Mouse (Mus musculus): ENCODE data around the gene Sspo. TPM values are rescaled to one million over a fixed set of nuclear protein-coding genes. Genes with fewer than 3 reads are reported as not detected.

The Sspo gene
- polyA plus RNA-seq (2015; fragmentation: Nextera tagmentation; extraction: Ambion mirVana) = 0.29 and 0.44 TPM in 2 replicates

DNA sequence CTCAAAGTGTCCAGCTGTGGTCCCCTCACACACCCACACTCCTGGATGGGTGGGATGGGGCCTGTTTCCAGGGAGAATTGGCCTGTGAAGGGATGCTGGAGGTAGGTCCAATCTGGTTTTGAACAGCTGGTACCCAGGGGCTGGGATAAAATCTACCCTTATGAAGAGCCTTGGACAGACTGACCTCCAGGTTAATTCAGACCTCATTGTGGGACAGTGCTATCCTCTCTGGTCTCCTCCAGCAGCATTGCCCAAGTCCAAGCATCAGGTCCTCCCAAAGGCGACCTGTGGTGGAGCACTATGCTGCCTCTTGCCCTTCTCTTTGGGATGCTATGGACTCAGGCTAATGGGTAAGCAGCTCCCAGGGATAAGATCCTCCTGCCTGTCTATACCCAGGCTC lies at the start of gene Sspo:
Sspo (plus strand) TSS at position 301 of the 400 bp plus-strand sequence.
- peaks cover 20% of the 10 kb centered on the region for H3K4me1 ChIP-seq
- H3K36me3 ChIP-seq = no peaks in the 10 kb centered on the region
- H3K27me3 ChIP-seq = no peaks in the 10 kb centered on the region
- H3K4me3 ChIP-seq = no peak within 1 kb of the TSS
- H3K9ac ChIP-seq = no peak within 1 kb of the TSS; the same call in 1 of the 2 replicates
- no peak within 1 kb of the TSS for H3K4me2 ChIP-seq
- WGBS = 87% methylated on average over 1 of the region's 1 CpGs
- H3K9me3 ChIP-seq = no peaks in the 10 kb centered on the region
- H3K27ac ChIP-seq = peak within 1 kb of the TSS; percentile 4; the same call in 1 of the 2 replicates
- ATAC-seq (ENCODE audit: borderline replicate concordance, extremely low read depth, low FRiP score, low TSS enrichment) = no peak

DNA sequence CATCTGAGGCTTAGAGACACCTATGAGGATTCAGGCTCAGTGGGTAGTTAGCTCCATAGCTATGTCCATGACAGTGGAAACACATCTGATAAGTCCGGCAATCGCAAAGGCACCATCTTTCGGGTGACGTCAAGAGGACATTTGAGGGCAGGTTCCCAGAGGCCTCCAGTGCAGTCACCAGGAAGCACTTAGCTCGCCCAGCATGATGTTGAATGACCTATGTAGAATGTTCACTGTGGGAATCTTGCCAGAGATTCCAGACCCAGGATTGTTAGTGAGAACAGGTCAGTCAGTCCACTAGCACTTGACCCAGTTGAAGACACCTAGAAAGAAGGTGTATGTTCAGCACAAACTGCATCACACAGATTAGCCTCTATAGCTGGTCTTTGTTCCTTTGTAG lies 48.1 kb upstream of the Sspo start:
- Histone ChIP-seq H3K4me2 (no peak overlapping the region), H3K9me3 (no peaks in the 10 kb centered on the region), H3K27me3 (no peaks in the 10 kb centered on the region), H3K4me3 (no peak overlapping the region), H3K9ac (no peak overlapping the region), H3K27ac (no peak overlapping the region), H3K36me3 (peaks cover 13% of the 10 kb centered on the region; the same call in 1 of the 2 replicates), H3K4me1 (peaks cover 16% of the 10 kb centered on the region)
- ATAC-seq (ENCODE audit: borderline replicate concordance, extremely low read depth, low FRiP score, low TSS enrichment) = no peak
- WGBS = 92% methylated on average over 5 of the region's 5 CpGs

DNA sequence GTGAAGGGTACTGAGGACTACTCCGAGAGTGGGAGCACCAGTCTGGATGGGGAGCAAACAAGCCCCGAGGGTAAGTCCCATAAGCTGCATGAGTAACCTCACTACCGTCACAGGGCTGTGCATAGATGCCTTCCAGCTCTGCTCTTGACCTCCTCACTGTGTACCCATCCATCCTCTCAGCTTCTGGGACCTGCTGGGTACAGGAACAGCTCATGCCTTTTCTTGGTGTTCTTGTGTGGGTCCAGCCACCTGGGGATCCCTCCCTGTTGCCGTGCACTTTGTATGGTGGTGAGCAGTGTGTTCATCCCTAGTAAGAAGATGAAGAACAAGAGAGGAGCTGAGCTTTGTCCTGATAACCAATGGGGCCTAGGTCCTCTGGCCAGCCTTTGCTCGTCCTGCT lies 44.0 kb upstream of the Sspo start:
- H3K9ac ChIP-seq = no peak overlapping the region
- ATAC-seq (ENCODE audit: borderline replicate concordance, extremely low read depth, low FRiP score, low TSS enrichment) = no peak
- WGBS = 91% methylated on average over 5 of the region's 5 CpGs
- H3K27ac ChIP-seq = no peak overlapping the region
- H3K4me3 ChIP-seq = no peak overlapping the region
- H3K4me2 ChIP-seq = no peak overlapping the region
- H3K27me3 ChIP-seq = no peaks in the 10 kb centered on the region
- peaks cover 49% of the 10 kb centered on the region for H3K36me3 ChIP-seq
- no peaks in the 10 kb centered on the region for H3K9me3 ChIP-seq
- no peaks in the 10 kb centered on the region for H3K4me1 ChIP-seq

DNA sequence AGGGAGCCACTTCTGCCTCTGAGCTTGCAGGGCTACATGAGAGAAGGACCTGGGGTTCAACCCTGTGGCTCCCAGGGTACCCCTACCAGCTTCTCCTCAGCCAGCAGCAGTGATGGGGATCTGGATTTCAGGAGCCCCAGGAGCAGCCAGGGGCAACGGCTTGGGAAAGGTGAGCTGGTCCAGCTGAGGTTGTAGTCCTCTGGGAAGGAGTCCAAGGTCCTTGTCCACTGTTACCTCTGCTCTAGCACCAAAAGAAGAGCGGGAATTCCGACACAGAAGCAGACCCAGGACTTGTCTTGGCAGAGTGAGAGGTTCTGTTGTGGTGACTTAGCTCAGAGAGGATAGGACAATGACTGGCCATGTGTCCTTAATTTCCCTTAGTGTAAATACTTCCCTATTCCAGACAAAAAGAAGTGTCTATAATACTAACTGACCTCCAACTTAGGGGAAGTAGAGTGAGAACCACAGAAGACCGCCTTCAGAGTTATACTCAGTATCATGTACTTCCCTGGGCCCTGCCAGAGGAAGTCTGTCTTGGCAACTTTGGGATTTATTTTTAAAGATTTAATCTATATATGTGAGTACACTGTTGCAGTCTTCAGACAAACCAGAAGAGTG lies 38.2 kb upstream of the Sspo start:
- no peak for ATAC-seq (ENCODE audit: borderline replicate concordance, extremely low read depth, low FRiP score, low TSS enrichment)
- Histone ChIP-seq H3K4me3 (no peak overlapping the region), H3K4me2 (no peak overlapping the region), H3K9me3 (no peaks in the 10 kb centered on the region), H3K36me3 (peaks cover 91% of the 10 kb centered on the region), H3K27ac (no peak overlapping the region), H3K27me3 (no peaks in the 10 kb centered on the region), H3K4me1 (no peaks in the 10 kb centered on the region), H3K9ac (no peak overlapping the region)
- 93% methylated on average over 4 of the region's 4 CpGs for WGBS

- Histone ChIP-seq H3K9ac (no peak overlapping the region), H3K36me3 (peaks cover 94% of the 10 kb centered on the region), H3K27me3 (no peaks in the 10 kb centered on the region), H3K4me3 (no peak overlapping the region), H3K9me3 (no peaks in the 10 kb centered on the region), H3K27ac (no peak overlapping the region), H3K4me1 (no peaks in the 10 kb centered on the region), H3K4me2 (no peak overlapping the region)
- no peak for ATAC-seq (ENCODE audit: borderline replicate concordance, extremely low read depth, low FRiP score, low TSS enrichment)
- 83% methylated on average over 3 of the region's 3 CpGs for WGBS
Observed at GRCm38 (mm10) chr6:48410551-48410950, 37.5 kb upstream of the Sspo start.

- H3K9me3 ChIP-seq = no peaks in the 10 kb centered on the region
- H3K27me3 ChIP-seq = no peaks in the 10 kb centered on the region
- no peak for ATAC-seq (ENCODE audit: borderline replicate concordance, extremely low read depth, low FRiP score, low TSS enrichment)
- no peaks in the 10 kb centered on the region for H3K4me1 ChIP-seq
- H3K4me2 ChIP-seq = no peak overlapping the region
- no peak overlapping the region for H3K9ac ChIP-seq
- peaks cover 95% of the 10 kb centered on the region for H3K36me3 ChIP-seq
- no peak overlapping the region for H3K27ac ChIP-seq
- 86% methylated on average over 6 of the region's 6 CpGs for WGBS
- H3K4me3 ChIP-seq = no peak overlapping the region
Observed at GRCm38 (mm10) chr6:48411193-48412092, 36.6 kb upstream of the Sspo start.

DNA sequence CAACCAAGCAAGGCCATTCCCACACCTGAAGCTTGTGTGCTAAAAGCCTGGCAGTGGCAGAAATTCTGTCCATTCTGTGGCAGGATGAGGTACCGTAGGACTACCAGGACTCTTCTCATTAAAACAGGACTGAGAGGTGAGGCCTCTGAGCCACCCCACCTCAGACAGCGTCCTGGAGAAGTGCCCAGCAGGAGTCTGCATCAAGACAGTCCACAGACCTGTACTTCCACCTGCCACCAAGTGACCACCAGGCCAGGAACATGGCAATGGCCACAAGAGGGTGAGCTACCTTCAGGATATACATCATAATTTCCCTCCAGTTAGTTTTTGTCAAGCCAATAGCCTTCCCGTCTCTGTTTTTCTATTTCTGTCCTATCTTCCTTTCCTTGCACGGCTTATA lies 35.9 kb upstream of the Sspo start:
- no peak for ATAC-seq (ENCODE audit: borderline replicate concordance, extremely low read depth, low FRiP score, low TSS enrichment)
- H3K36me3 ChIP-seq = peaks cover 95% of the 10 kb centered on the region
- H3K4me1 ChIP-seq = no peaks in the 10 kb centered on the region
- no peak overlapping the region for H3K9ac ChIP-seq
- H3K27me3 ChIP-seq = no peaks in the 10 kb centered on the region
- H3K9me3 ChIP-seq = no peaks in the 10 kb centered on the region
- H3K27ac ChIP-seq = no peak overlapping the region
- no peak overlapping the region for H3K4me3 ChIP-seq
- WGBS = 81% methylated on average over 4 of the region's 4 CpGs
- H3K4me2 ChIP-seq = no peak overlapping the region

GRCm38 (mm10) chr6:48412662-48413061 lies 35.4 kb upstream of the Sspo start:
- Histone ChIP-seq H3K27me3 (no peaks in the 10 kb centered on the region), H3K4me1 (no peaks in the 10 kb centered on the region), H3K27ac (no peak overlapping the region), H3K4me3 (no peak overlapping the region), H3K9me3 (no peaks in the 10 kb centered on the region), H3K9ac (no peak overlapping the region), H3K4me2 (no peak overlapping the region), H3K36me3 (peaks cover 94% of the 10 kb centered on the region)
- 80% methylated on average over 3 of the region's 3 CpGs for WGBS
- ATAC-seq (ENCODE audit: borderline replicate concordance, extremely low read depth, low FRiP score, low TSS enrichment) = no peak

DNA sequence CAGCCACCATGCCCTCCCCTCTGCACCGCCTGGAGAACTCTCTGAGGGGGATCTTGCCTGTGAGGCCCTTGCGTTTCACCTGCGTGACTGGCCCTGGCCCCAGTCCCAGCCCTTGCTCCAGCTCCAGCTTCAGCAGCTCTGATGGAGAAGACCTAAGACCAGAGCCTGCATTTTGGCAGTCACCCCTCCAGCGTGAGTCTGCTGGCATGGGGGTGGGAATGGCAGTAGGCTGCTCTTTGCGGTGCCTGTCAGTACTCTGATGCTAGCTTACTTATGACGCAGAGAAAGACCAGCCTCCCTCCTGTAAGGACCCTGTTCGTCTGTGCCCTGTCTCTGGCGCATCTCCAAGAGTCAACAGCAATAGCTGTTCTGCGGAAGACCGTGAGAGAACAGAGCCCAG lies 34.9 kb upstream of the Sspo start:
- no peaks in the 10 kb centered on the region for H3K9me3 ChIP-seq
- H3K9ac ChIP-seq = no peak overlapping the region
- H3K4me1 ChIP-seq = no peaks in the 10 kb centered on the region
- no peak overlapping the region for H3K4me2 ChIP-seq
- H3K4me3 ChIP-seq = no peak overlapping the region
- ATAC-seq (ENCODE audit: borderline replicate concordance, extremely low read depth, low FRiP score, low TSS enrichment) = no peak
- 80% methylated on average over 10 of the region's 10 CpGs for WGBS
- no peak overlapping the region for H3K27ac ChIP-seq
- peaks cover 90% of the 10 kb centered on the region for H3K36me3 ChIP-seq
- no peaks in the 10 kb centered on the region for H3K27me3 ChIP-seq

DNA sequence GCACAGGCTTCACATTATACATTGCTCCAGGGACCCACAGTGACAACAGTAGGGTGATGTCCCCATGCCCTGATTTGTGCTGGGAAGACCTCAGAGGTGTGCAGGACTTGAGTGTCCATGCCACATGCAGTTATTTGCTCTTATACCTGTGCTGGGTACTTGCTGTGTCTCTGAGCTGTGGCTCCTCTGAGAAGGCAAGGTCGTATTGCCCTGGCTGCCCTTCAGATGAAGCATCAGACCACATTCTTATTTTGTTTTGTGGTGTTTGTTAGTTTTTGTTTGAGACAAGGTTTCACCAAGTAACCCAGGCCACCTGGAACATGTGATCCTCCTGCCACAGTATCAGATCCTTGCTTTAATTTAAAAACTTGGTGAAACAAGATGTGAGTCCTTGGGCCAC lies 33.1 kb upstream of the Sspo start:
- Histone ChIP-seq H3K27me3 (no peaks in the 10 kb centered on the region), H3K27ac (no peak overlapping the region), H3K9me3 (no peaks in the 10 kb centered on the region), H3K9ac (no peak overlapping the region), H3K4me2 (no peak overlapping the region), H3K4me1 (no peaks in the 10 kb centered on the region), H3K36me3 (peaks cover 72% of the 10 kb centered on the region), H3K4me3 (no peak overlapping the region)
- ATAC-seq (ENCODE audit: borderline replicate concordance, extremely low read depth, low FRiP score, low TSS enrichment) = no peak
- WGBS = 93% methylated on average over 1 of the region's 1 CpGs

DNA sequence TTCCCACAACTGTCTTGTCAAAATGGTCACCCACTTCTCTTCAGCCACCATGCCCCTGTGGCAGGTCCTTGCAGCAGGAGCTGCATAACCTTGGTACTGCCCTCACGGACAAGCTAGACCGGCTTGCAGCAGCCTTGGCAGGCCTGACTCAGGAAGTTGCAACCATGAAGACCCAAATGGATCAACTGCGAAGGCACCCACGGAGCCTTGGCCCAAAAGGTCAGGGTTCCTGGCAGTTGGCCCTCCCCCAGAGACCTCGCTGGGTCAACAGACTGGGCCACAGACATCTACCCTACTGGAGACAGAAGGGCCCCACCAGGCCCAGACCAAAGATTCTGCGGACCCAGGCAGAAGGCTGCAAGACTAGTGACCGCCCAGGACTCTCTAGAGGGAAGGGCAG lies 32.4 kb upstream of the Sspo start:
- peaks cover 65% of the 10 kb centered on the region for H3K36me3 ChIP-seq
- 90% methylated on average over 7 of the region's 7 CpGs for WGBS
- H3K4me2 ChIP-seq = no peak overlapping the region

DNA sequence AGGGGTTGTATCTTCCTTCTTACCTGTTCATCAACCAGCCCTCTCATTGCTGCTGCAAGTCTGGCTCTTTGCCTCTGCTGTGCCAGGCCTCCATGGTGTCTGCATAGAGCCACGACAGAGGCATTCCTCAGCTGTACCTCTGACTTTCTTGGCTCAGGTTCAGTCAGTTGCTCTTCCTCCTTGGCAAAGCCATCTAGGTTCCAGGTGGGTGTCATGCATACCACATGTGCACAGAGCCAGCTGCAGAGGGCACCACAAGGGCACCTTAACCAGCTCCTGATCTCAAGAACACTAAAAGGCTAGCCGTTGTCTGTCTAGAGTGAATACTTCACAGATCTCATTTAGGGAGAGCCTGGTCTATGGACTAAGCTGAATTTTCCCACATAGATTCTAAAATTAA lies 31.5 kb upstream of the Sspo start:
- H3K36me3 ChIP-seq = peaks cover 57% of the 10 kb centered on the region
- H3K4me3 ChIP-seq = no peak overlapping the region
- WGBS = 70% methylated on average over 2 of the region's 2 CpGs
- ATAC-seq (ENCODE audit: borderline replicate concordance, extremely low read depth, low FRiP score, low TSS enrichment) = no peak
- no peak overlapping the region for H3K27ac ChIP-seq
- no peaks in the 10 kb centered on the region for H3K27me3 ChIP-seq
- H3K9ac ChIP-seq = no peak overlapping the region
- H3K4me1 ChIP-seq = 0 out of 2 replicates have a peak, but pooled peaks cover 4% of the 10 kb centered on the region
- H3K9me3 ChIP-seq = no peaks in the 10 kb centered on the region
- no peak overlapping the region for H3K4me2 ChIP-seq

More for the DNA sequence above, 32.4 kb upstream of the Sspo start:
- H3K27me3 ChIP-seq = no peaks in the 10 kb centered on the region
- H3K9me3 ChIP-seq = no peaks in the 10 kb centered on the region
- H3K9ac ChIP-seq = no peak overlapping the region
- ATAC-seq (ENCODE audit: borderline replicate concordance, extremely low read depth, low FRiP score, low TSS enrichment) = 0 out of 2 replicates have a peak, but pooled peaks have one; percentile 10
- H3K4me3 ChIP-seq = no peak overlapping the region
- H3K4me1 ChIP-seq = 0 out of 2 replicates have a peak, but pooled peaks cover 2% of the 10 kb centered on the region
- H3K27ac ChIP-seq = no peak overlapping the region

All from lung, embryonic 15.5 days (tissue).